Mouse (Mus musculus) liver, embryonic 11.5 days (tissue): ENCODE results near the gene Gosr2. TPM values are rescaled to one million over a fixed set of nuclear protein-coding genes. Genes with fewer than 3 reads are reported as not detected.

Experiments
- ATAC-seq: fragments of 200-750 bp; cut with Nextera tagmentation; replicated peaks from 2 replicates; pipeline ENCODE4 v1.8.0; 2017; ENCODE audit warnings: moderate number of reproducible peaks, mild to moderate bottlenecking, moderate TSS enrichment, moderate library complexity; ENCODE audit not compliant: low FRiP score
- DNase-seq: peaks from one replicate; pipeline ENCODE4 v3.0.0-alpha.2; 2017; ENCODE audit warnings: low spot score
- H3K27ac ChIP-seq: fragments of 300-500 bp; sonication (generic); 2 replicates; pipeline ENCODE4 v1.5.1; 2014; ENCODE audit warnings: mild to moderate bottlenecking, low read depth, low read length, control low read depth
- H3K27me3 ChIP-seq: fragments of 300-500 bp; sonication (generic); replicated peaks from 2 replicates; pipeline ENCODE4 v1.6.1; 2014; ENCODE audit warnings: low read length, mixed read lengths; ENCODE audit not compliant: control insufficient read depth, insufficient read depth
- H3K36me3 ChIP-seq: fragments of 300-500 bp; sonication (generic); 2 replicates; pipeline ENCODE4 v1.6.1; 2014; ENCODE audit warnings: mild to moderate bottlenecking, low read length, moderate library complexity, mixed read lengths; ENCODE audit not compliant: control insufficient read depth, insufficient read depth
- H3K4me1 ChIP-seq: fragments of 300-500 bp; sonication (generic); replicated peaks from 2 replicates; pipeline ENCODE4 v1.6.1; 2014; ENCODE audit warnings: low read length, mixed read lengths; ENCODE audit not compliant: control insufficient read depth, insufficient read depth
- H3K4me2 ChIP-seq: fragments of 300-500 bp; sonication (generic); 2 replicates; pipeline ENCODE4 v1.6.1; 2014; ENCODE audit warnings: mild to moderate bottlenecking, control low read depth, moderate library complexity
- H3K4me3 ChIP-seq: fragments of 300-500 bp; sonication (generic); 2 replicates; pipeline ENCODE4 v1.5.1; 2014; ENCODE audit warnings: low read depth, low read length, control low read depth
- H3K9ac ChIP-seq: fragments of 300-500 bp; sonication (generic); 2 replicates; pipeline ENCODE4 v1.6.1; 2014; ENCODE audit warnings: low read depth, low read length, control low read depth
- H3K9me3 ChIP-seq: fragments of 300-500 bp; sonication (generic); 2 replicates; pipeline ENCODE4 v1.6.1; 2016; ENCODE audit warnings: low read length, inconsistent platforms, mixed read lengths; ENCODE audit not compliant: control insufficient read depth
- WGBS: fragments of 180-500 bp; shearing (Covaris S2); extraction: QIAGEN DNeasy Blood & Tissue Kit; methylation state at CpG from one replicate; pipeline ENCODE4 v1.1.7; 2014; 5-methylcytosine and 5-hydroxymethylcytosine counted together
- polyA plus RNA-seq: library from polyadenylated mRNA; unstranded; fragments of >200 nt; fragmentation: Nextera tagmentation; extraction: Ambion mirVana; gene quantifications from 2 replicates; pipeline ENCODE4 v1.2.1, GENCODE M21; 2014

Gene Gosr2
- polyA plus RNA-seq, 1 experiment from 2014 or later = 65.9 TPM

GRCm38 (mm10) chr11:103661863-103662262, 35.8 kb downstream of the Gosr2 start:
- Histone ChIP-seq H3K4me2 (no peak overlapping the region), H3K4me3 (no peak overlapping the region), H3K9me3 (no peaks in the 10 kb centered on the region), H3K36me3 (no peaks in the 10 kb centered on the region), H3K27me3 (no peaks in the 10 kb centered on the region; the same call in none of the 2 replicates), H3K9ac (no peak overlapping the region), H3K4me1 (no peaks in the 10 kb centered on the region), H3K27ac (no peak overlapping the region)
- DNase-seq (no peak), ATAC-seq (no peak)
- 65% methylated on average over 4 of the region's 4 CpGs for WGBS

- Histone ChIP-seq H3K9ac (no peak overlapping the region), H3K27me3 (peaks cover 18% of the 10 kb centered on the region), H3K9me3 (no peaks in the 10 kb centered on the region), H3K4me2 (no peak overlapping the region), H3K4me1 (no peaks in the 10 kb centered on the region), H3K27ac (no peak overlapping the region), H3K36me3 (no peaks in the 10 kb centered on the region), H3K4me3 (no peak overlapping the region)
- no peak for DNase-seq
- ATAC-seq = no peak
- WGBS = 86% methylated on average over 7 of the region's 7 CpGs
Observed at GRCm38 (mm10) chr11:103658189-103658588, 39.5 kb downstream of the Gosr2 start.

GRCm38 (mm10) chr11:103656520-103656919, 41.2 kb downstream of the Gosr2 start:
- H3K9ac ChIP-seq = no peak overlapping the region
- no peaks in the 10 kb centered on the region for H3K9me3 ChIP-seq
- H3K4me2 ChIP-seq = no peak overlapping the region
- H3K36me3 ChIP-seq = no peaks in the 10 kb centered on the region
- no peaks in the 10 kb centered on the region for H3K4me1 ChIP-seq
- peak; percentile 55 for DNase-seq
- H3K27me3 ChIP-seq = peaks cover 33% of the 10 kb centered on the region
- no peak overlapping the region for H3K27ac ChIP-seq
- 13% methylated on average over 3 of the region's 3 CpGs for WGBS
- no peak for ATAC-seq
- H3K4me3 ChIP-seq = no peak overlapping the region

- ATAC-seq = no peak
- Histone ChIP-seq H3K4me3 (no peak overlapping the region), H3K9me3 (no peaks in the 10 kb centered on the region), H3K4me1 (peaks cover 3% of the 10 kb centered on the region), H3K27me3 (peaks cover 64% of the 10 kb centered on the region), H3K4me2 (no peak overlapping the region), H3K36me3 (no peaks in the 10 kb centered on the region), H3K27ac (no peak overlapping the region), H3K9ac (no peak overlapping the region)
- 66% methylated on average over 10 of the region's 10 CpGs for WGBS
- no peak for DNase-seq
Observed at GRCm38 (mm10) chr11:103653359-103653965, 44.2 kb downstream of the Gosr2 start.

- H3K4me3 ChIP-seq = no peak overlapping the region
- no peaks in the 10 kb centered on the region for H3K9me3 ChIP-seq
- peaks cover 3% of the 10 kb centered on the region for H3K4me1 ChIP-seq
- H3K36me3 ChIP-seq = no peaks in the 10 kb centered on the region
- H3K4me2 ChIP-seq = no peak overlapping the region
- no peak overlapping the region for H3K9ac ChIP-seq
- 72% methylated on average over 6 of the region's 6 CpGs for WGBS
- DNase-seq (no peak), ATAC-seq (no peak)
- peaks cover 80% of the 10 kb centered on the region for H3K27me3 ChIP-seq
- no peak overlapping the region for H3K27ac ChIP-seq
Observed at GRCm38 (mm10) chr11:103651426-103651825, 46.3 kb downstream of the Gosr2 start.

- Histone ChIP-seq H3K9me3 (no peaks in the 10 kb centered on the region), H3K27ac (no peak overlapping the region), H3K9ac (no peak overlapping the region), H3K4me2 (peak overlapping the region; percentile 59), H3K27me3 (peaks cover 76% of the 10 kb centered on the region), H3K4me3 (peak overlapping the region; percentile 33), H3K36me3 (no peaks in the 10 kb centered on the region), H3K4me1 (peaks cover 3% of the 10 kb centered on the region)
- DNase-seq (no peak), ATAC-seq (no peak)
- WGBS = 2% methylated on average over 37 of the region's 37 CpGs
Observed at GRCm38 (mm10) chr11:103649983-103650493, 47.7 kb downstream of the Gosr2 start.

GRCm38 (mm10) chr11:103649301-103649982, 48.3 kb downstream of the Gosr2 start, which contains the start of gene Rprml:
TSS of gene Rprml (plus strand) at chr11:103649570.
- H3K36me3 ChIP-seq = no peaks in the 10 kb centered on the region
- 2% methylated on average over 71 of the region's 71 CpGs for WGBS
- no peaks in the 10 kb centered on the region for H3K9me3 ChIP-seq
- no peak within 1 kb of the TSS for H3K9ac ChIP-seq
- ATAC-seq (no peak; the same call in 1 of the 2 replicates), DNase-seq (no peak)
- H3K4me2 ChIP-seq = peak within 1 kb of the TSS; percentile 59
- no peak within 1 kb of the TSS for H3K27ac ChIP-seq
- peaks cover 73% of the 10 kb centered on the region for H3K27me3 ChIP-seq
- H3K4me3 ChIP-seq = peak within 1 kb of the TSS; percentile 33
- peaks cover 3% of the 10 kb centered on the region for H3K4me1 ChIP-seq

GRCm38 (mm10) chr11:103648656-103649055, 49.0 kb downstream of the Gosr2 start:
- ATAC-seq = no peak

More at GRCm38 (mm10) chr11:103648656-103649055, 49.0 kb downstream of the Gosr2 start:
- H3K9ac ChIP-seq = no peak overlapping the region
- H3K9me3 ChIP-seq = no peaks in the 10 kb centered on the region
- DNase-seq = no peak
- H3K4me1 ChIP-seq = peaks cover 3% of the 10 kb centered on the region
- H3K27me3 ChIP-seq = peaks cover 69% of the 10 kb centered on the region
- 35% methylated on average over 7 of the region's 7 CpGs for WGBS
- no peaks in the 10 kb centered on the region for H3K36me3 ChIP-seq
- H3K4me2 ChIP-seq = no peak overlapping the region
- no peak overlapping the region for H3K27ac ChIP-seq
- no peak overlapping the region for H3K4me3 ChIP-seq
